Mouse (Mus musculus): ENCODE measurements around the gene Yy1. TPM values are rescaled to one million over a fixed set of nuclear protein-coding genes. Genes with fewer than 3 reads are reported as not detected.
A peak's percentile ranks its signal among the peaks of the same experiment; 100 is the strongest.

Gene Yy1
- polyA plus RNA-seq, 1 experiment, result 13.5 TPM

GRCm38 (mm10) chr12:108831966-108832643, 39.3 kb downstream of the Yy1 start:
- Histone ChIP-seq H3K4me3 (ENCODE audit: insufficient read depth, low read depth, low read length) (no peak overlapping the region), H3K4me1 (ENCODE audit: control insufficient read depth, insufficient read depth, low read length) (peaks cover 16% of the 10 kb centered on the region), H3K27ac (ENCODE audit: insufficient read depth, low read depth, low read length) (peak overlapping the region; percentile 45; the same call in 1 of the 2 replicates), H3K36me3 (ENCODE audit: control insufficient read depth, insufficient read depth, low read length) (no peaks in the 10 kb centered on the region), H3K27me3 (replicated peaks; ENCODE audit: control insufficient read depth, insufficient read depth, low read length) (no peaks in the 10 kb centered on the region)
- peak; percentile 86 for DNase-seq
- 31% methylated on average over 9 of the region's 9 CpGs for WGBS
- TF ChIP-seq POLR2A (IDR thresholded peaks at IDR 0.05; ENCODE audit: low read depth, low read length), result no peak
- TF ChIP-seq CTCF (conservative IDR thresholded peaks at IDR 0.05; ENCODE audit: insufficient read depth, insufficient read length, low read depth, low read length), result no peak

GRCm38 (mm10) chr12:108832851-108833250, 40.1 kb downstream of the Yy1 start:
- Histone ChIP-seq H3K27ac (ENCODE audit: insufficient read depth, low read depth, low read length) (peak overlapping the region; percentile 45), H3K4me3 (ENCODE audit: insufficient read depth, low read depth, low read length) (no peak overlapping the region), H3K27me3 (replicated peaks; ENCODE audit: control insufficient read depth, insufficient read depth, low read length) (no peaks in the 10 kb centered on the region), H3K36me3 (ENCODE audit: control insufficient read depth, insufficient read depth, low read length) (no peaks in the 10 kb centered on the region), H3K4me1 (ENCODE audit: control insufficient read depth, insufficient read depth, low read length) (peaks cover 21% of the 10 kb centered on the region)
- peak; percentile 61 for DNase-seq
- TF ChIP-seq POLR2A (IDR thresholded peaks at IDR 0.05; ENCODE audit: low read depth, low read length) (no peak), CTCF (conservative IDR thresholded peaks at IDR 0.05; ENCODE audit: insufficient read depth, insufficient read length, low read depth, low read length) (no peak)
- WGBS, result 62% methylated on average over 8 of the region's 8 CpGs

GRCm38 (mm10) chr12:108833408-108833807, 40.6 kb downstream of the Yy1 start:
- Histone ChIP-seq H3K27me3 (replicated peaks; ENCODE audit: control insufficient read depth, insufficient read depth, low read length) (no peaks in the 10 kb centered on the region), H3K36me3 (ENCODE audit: control insufficient read depth, insufficient read depth, low read length) (no peaks in the 10 kb centered on the region), H3K27ac (ENCODE audit: insufficient read depth, low read depth, low read length) (peak overlapping the region; percentile 45), H3K4me3 (ENCODE audit: insufficient read depth, low read depth, low read length) (no peak overlapping the region), H3K4me1 (ENCODE audit: control insufficient read depth, insufficient read depth, low read length) (peaks cover 21% of the 10 kb centered on the region)
- no peak for TF ChIP-seq CTCF (conservative IDR thresholded peaks at IDR 0.05; ENCODE audit: insufficient read depth, insufficient read length, low read depth, low read length)
- no peak for TF ChIP-seq POLR2A (IDR thresholded peaks at IDR 0.05; ENCODE audit: low read depth, low read length)
- no peak for DNase-seq
- WGBS, result 77% methylated on average over 3 of the region's 3 CpGs

DNA sequence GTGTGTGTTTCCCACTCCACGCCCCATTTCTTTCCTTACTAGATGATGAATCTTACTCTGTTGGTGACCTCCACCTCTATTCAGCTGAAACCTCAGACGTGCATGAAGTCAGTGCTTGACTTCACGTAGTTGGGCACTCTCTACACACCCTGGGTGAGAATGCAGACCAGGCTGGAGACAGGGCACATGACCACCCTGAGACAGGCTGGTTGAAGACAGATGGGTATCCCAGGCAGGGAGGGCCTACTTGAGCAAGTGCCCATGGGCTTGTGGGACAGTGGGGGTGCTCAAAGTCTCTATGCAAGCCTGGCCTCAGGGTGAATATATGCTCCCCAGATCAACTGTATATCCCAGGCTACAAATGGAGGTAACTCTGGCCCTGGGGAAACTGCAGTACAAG, 41.6 kb downstream of the Yy1 start:
- H3K4me1 ChIP-seq (ENCODE audit: control insufficient read depth, insufficient read depth, low read length), result peaks cover 21% of the 10 kb centered on the region
- H3K27me3 ChIP-seq (replicated peaks; ENCODE audit: control insufficient read depth, insufficient read depth, low read length), result no peaks in the 10 kb centered on the region
- DNase-seq, result no peak

DNA sequence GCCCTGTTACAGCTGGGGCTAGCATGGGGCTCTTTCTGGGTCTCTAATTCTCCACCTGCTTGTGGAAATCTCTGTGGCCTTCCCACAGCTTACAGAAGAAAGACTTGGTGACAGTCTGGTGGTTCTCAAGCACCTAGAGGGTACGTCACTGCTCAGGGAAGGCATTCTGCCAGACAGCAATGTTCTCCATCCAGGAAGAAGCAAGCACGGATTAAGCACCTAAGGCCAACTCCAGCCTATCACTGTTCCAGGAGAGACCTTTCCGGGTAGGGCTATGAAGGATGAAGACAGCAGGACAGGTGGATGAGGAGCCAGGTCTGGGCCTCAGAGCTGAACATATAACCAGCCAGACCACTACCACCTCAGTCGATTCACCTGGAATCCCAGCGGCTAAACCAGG, 42.0 kb downstream of the Yy1 start:
- DNase-seq, result no peak
- peaks cover 21% of the 10 kb centered on the region for H3K4me1 ChIP-seq (ENCODE audit: control insufficient read depth, insufficient read depth, low read length)
- no peak overlapping the region for H3K27ac ChIP-seq (ENCODE audit: insufficient read depth, low read depth, low read length)
- no peaks in the 10 kb centered on the region for H3K36me3 ChIP-seq (ENCODE audit: control insufficient read depth, insufficient read depth, low read length)
- H3K27me3 ChIP-seq (replicated peaks; ENCODE audit: control insufficient read depth, insufficient read depth, low read length), result no peaks in the 10 kb centered on the region
- 39% methylated on average over 5 of the region's 5 CpGs for WGBS
- no peak for TF ChIP-seq CTCF (conservative IDR thresholded peaks at IDR 0.05; ENCODE audit: insufficient read depth, insufficient read length, low read depth, low read length)
- no peak for TF ChIP-seq POLR2A (IDR thresholded peaks at IDR 0.05; ENCODE audit: low read depth, low read length)
- peak overlapping the region; percentile 76 for H3K4me3 ChIP-seq (ENCODE audit: insufficient read depth, low read depth, low read length)

More for the DNA sequence above, 41.6 kb downstream of the Yy1 start:
- 86% methylated on average over 3 of the region's 3 CpGs for WGBS
- Histone ChIP-seq H3K36me3 (ENCODE audit: control insufficient read depth, insufficient read depth, low read length) (no peaks in the 10 kb centered on the region), H3K27ac (ENCODE audit: insufficient read depth, low read depth, low read length) (no peak overlapping the region), H3K4me3 (ENCODE audit: insufficient read depth, low read depth, low read length) (no peak overlapping the region)
- TF ChIP-seq CTCF (conservative IDR thresholded peaks at IDR 0.05; ENCODE audit: insufficient read depth, insufficient read length, low read depth, low read length) (no peak), POLR2A (IDR thresholded peaks at IDR 0.05; ENCODE audit: low read depth, low read length) (no peak)

DNA sequence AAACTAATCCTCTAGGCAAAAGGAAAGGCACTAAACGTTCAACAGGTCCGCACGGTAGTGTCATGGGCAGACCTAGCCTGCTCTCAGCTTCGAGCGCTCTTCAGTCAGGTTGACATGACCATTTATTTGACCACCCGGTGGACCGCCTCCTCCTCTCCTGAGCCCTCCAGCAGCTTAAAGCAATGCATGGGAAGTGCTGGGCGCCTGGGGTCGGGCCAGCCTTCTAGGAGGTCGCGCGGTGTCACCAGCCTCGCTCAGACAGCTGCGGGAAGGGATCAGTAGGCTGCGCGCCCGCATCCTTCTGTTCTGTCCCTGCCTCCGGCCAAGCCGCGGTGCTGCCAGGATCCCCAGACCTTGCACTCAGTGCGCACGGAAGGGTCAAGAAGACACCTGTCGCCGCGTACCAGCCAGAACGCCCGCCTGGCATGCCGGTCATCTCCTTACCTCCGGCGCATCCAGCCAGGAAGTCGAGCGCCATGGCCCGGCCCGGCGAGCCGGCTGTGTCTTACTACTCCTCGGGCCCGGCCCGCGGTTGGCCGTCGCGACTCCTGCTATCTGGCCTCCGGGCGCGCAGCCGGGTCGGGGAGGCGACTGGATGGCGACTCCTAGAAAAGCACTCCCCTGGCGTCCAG, 42.6 kb downstream of the Yy1 start:
- H3K27me3 ChIP-seq (replicated peaks; ENCODE audit: control insufficient read depth, insufficient read depth, low read length), result no peaks in the 10 kb centered on the region
- peak overlapping the region; percentile 76 for H3K4me3 ChIP-seq (ENCODE audit: insufficient read depth, low read depth, low read length)
- H3K36me3 ChIP-seq (ENCODE audit: control insufficient read depth, insufficient read depth, low read length), result no peaks in the 10 kb centered on the region
- no peak for DNase-seq
- no peak for TF ChIP-seq CTCF (conservative IDR thresholded peaks at IDR 0.05; ENCODE audit: insufficient read depth, insufficient read length, low read depth, low read length)
- TF ChIP-seq POLR2A (IDR thresholded peaks at IDR 0.05; ENCODE audit: low read depth, low read length), result no peak
- H3K4me1 ChIP-seq (ENCODE audit: control insufficient read depth, insufficient read depth, low read length), result peaks cover 21% of the 10 kb centered on the region
- H3K27ac ChIP-seq (ENCODE audit: insufficient read depth, low read depth, low read length), result peak overlapping the region; percentile 41
- 4% methylated on average over 51 of the region's 51 CpGs for WGBS

- peak; percentile 98 for DNase-seq
Measured at GRCm38 (mm10) chr12:108835840-108836409, 43.2 kb downstream of the Yy1 start, which contains the start of the genes Slc25a29 and Slc25a47. Gene Slc25a29 (minus strand): TSS chr12:108835883. Gene Slc25a47 (plus strand): TSS chr12:108836046.

More at GRCm38 (mm10) chr12:108835840-108836409, 43.2 kb downstream of the Yy1 start, which contains the start of the genes Slc25a29 and Slc25a47:
- Histone ChIP-seq H3K36me3 (ENCODE audit: control insufficient read depth, insufficient read depth, low read length) (no peaks in the 10 kb centered on the region), H3K4me3 (ENCODE audit: insufficient read depth, low read depth, low read length) (peak within 1 kb of the TSS; percentile 76), H3K27me3 (replicated peaks; ENCODE audit: control insufficient read depth, insufficient read depth, low read length) (no peaks in the 10 kb centered on the region), H3K4me1 (ENCODE audit: control insufficient read depth, insufficient read depth, low read length) (peaks cover 21% of the 10 kb centered on the region), H3K27ac (ENCODE audit: insufficient read depth, low read depth, low read length) (peak within 1 kb of the TSS; percentile 84)
- under 1% methylated on average over 53 of the region's 53 CpGs for WGBS
- TF ChIP-seq CTCF (conservative IDR thresholded peaks at IDR 0.05; ENCODE audit: insufficient read depth, insufficient read length, low read depth, low read length), result no peak
- TF ChIP-seq POLR2A (IDR thresholded peaks at IDR 0.05; ENCODE audit: low read depth, low read length), result no peak
